Mouse (Mus musculus) gonadal fat pad, adult 2 months (tissue): ENCODE data around the gene Klhdc7a. TPM values are rescaled to one million over a fixed set of nuclear protein-coding genes. Genes with fewer than 3 reads are reported as not detected.

Experiments
- DNase-seq: peaks from one replicate; pipeline ENCODE4 v3.0.0-alpha.2; 2012; ENCODE audit warnings: low read depth
- polyA plus RNA-seq: library from polyadenylated mRNA; depleted of rRNA; stranded (reverse); fragments of >200 nt; gene quantifications from 2 replicates; pipeline ENCODE4 v1.2.3, GENCODE M21; 2012; rRNA removed

Klhdc7a gene
- polyA plus RNA-seq, 1 experiment: 41.7 TPM

DNA sequence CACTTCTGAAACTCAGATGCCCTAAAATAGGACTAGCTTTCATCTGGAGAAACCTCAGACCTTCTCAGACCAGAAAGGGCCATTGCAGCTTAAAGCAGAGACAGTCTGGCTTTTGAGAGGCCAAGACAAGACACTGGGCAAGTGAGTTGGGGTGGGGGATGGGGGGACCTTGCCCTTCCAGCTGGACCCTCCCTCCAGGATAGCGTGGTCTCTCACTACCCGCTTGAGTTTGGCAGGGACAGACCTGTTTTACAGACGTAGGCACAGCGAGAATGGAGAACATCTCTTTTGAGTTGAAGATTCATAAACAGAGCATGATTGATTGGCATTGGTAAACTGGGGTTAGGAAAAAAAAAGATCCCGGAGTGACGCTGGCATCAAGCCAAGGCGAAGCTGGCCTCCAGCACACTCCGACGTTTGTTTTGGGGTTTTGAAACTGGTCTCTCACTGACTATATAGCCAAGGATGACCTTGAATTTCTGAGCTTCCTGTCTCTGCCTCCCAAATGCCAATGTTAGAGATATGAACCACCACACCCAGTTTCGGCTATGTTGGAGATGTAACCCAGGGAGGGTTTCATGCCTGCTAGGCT is 7.0 kb downstream of the Klhdc7a start:
- no peak for DNase-seq

DNA sequence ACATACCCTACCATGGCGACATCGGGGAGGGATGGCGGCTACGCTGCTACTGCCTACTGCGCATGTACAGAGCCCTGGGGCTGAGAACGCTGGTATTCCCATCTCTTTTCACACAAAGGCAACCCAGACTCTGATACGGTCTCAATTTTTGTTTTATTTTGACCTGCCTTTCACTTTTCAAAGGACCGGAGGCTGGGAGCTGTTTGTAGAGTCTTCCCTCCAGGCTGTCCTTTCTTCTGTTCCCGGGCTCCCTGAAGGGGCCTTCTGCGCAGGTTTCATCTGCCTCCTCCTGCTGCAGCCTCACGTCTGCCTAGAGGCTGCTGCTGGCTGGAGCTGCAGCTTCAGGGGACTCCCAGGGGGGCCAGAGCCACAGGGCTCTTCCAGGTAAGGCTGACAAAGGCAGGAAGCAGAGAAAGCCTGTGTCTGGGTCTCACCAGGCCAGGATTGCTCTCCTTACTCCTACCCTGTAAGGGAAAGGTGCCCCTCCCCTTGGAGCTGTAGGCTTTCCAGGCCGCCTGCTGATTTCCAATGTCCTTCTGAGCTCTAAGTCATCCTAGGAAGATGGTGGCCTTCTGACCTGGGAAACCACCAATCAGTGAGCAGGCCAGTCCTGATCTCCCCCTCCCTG is 7.6 kb downstream of the Klhdc7a start:
- no peak for DNase-seq

- no peak for DNase-seq
Measured at GRCm38 (mm10) chr4:139959188-139959587, 8.6 kb downstream of the Klhdc7a start.

GRCm38 (mm10) chr4:139950876-139951485 is 16.8 kb downstream of the Klhdc7a start:
- no peak for DNase-seq

DNA sequence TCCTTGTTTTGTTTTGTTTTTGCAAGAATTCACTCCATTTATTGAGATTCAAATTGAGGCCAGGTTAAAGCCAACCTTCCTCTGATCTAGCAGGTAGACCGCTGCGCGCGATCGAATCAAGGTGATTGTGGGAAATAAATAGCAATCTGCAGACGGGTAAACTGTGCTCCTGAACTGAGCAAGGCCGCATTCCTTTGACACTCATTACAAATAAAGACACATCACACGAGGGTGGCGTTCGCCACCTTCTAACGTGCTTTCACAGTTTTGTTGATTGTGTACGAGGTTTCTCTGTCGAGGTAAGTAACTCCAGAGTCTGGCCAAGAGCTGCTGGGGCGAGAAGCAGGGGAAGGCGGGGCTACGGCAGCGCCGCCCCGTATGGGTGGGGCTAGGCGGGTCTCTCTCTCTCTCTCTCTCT is 17.4 kb downstream of the Klhdc7a start:
- no peak for DNase-seq

GRCm38 (mm10) chr4:139948591-139948990 is 19.2 kb downstream of the Klhdc7a start:
- no peak for DNase-seq

DNA sequence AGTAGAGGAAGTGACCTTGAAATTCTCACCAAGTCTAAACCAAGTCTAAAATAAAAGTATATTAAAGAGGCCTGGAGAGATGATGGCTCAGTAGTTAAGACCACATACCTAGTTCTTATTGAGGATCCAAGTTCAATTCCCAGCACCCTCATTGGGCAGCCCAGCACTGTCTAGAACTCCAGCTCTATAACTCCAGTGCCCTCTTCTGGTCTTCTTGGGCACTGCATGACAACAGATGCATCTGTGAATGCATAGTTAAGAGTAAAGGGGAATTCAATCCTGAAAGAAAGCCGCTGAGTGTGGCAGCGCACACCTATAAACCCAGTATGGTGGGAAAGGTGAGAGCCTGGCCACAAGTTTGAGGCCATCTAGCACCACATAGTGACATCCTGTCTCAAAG is 20.5 kb downstream of the Klhdc7a start:
- no peak for DNase-seq

DNA sequence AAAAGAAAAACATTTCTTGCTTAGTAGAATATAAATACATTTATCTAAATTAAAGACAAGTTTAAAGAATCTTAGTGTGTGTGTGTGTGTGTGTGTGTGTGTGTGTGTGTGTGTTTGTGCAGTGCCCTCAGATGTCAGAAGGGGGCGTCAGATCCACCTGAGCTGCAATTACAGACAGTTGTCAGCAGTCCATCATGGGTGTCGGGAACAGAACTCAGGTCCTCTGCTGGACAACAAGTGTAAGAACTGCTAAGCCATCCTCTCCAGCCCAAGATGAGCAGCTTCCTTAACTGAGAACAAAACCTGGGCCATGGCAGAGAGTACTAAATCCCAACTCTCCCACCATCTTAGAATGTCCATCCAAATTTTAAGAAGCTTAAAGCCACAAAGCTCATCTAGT is 26.0 kb downstream of the Klhdc7a start:
- no peak for DNase-seq

- DNase-seq: no peak
Measured at GRCm38 (mm10) chr4:139935557-139935956, 32.3 kb downstream of the Klhdc7a start.

DNA sequence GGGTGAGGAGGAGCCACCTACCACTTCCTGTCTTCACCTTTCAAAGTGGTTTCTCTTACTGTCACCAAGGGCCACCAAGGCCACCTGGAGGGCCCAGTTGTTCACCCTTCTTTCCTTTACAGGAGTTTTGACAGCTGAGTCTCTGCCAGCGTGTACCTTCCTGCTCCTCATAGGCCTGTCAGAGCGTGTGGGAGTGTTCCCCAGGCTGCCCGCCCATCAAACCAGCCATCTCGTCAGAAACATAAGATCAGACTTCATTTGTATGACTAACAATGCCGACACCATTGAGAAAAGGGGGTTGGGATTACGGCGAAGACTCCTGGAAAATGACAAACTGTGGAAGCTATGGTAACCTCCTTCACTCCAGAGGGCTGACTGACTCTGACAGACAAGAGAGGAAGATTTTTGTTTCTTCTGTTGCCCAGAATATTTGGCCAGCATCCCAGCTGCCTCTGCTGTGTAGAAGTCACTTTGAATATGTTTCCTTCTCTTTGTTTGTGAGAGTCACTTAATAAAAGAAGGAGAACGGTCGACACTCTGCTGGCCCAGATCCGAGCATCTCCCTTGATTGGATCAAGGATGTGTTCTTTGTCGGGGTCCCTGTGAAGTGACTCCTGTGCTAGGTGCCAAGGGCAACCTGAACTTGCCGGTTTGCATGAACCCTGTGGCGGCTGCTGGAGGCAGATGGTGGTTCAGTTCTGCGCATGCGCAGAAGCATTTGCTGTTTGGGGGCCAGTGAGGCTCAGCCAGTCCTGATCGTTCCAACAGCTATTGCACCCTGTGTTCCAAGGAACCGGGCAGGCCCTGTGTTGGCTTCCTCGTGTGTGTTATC is 34.6 kb downstream of the Klhdc7a start:
- no peak for DNase-seq

DNA sequence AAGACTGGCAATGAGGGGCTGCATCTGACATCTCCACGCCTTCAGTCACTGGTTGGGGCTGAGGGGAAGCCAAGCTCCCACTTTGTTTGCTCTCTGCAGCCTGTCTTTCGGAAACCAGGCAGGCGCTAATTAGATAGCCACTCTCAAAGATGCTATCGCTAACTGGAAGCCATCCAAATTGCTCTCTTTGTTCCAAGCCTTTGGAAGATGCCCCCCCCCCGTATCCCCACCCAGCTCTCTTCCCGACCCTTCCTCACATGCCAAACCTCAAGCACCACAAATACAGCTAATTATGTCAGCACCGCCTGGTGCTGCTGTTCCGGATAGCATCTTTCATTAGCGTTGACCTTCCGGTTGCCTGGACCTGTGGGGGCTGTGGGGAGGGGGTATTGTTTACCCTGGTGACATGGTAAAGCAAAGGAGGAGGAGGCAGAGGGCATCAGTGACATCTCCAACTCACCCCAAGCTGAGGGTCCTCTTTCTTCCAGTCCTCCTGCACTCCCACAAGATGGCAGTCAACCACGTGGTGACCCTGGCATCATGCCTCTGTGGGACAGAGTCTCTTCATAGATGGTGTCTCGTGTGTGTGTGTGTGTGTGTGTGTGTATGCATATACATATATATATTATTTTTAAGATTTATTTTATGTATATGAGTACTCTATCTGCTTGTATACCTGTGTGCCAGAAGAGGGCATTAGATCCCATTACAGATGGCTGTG is 35.9 kb downstream of the Klhdc7a start:
- no peak for DNase-seq

- DNase-seq: no peak
Measured at GRCm38 (mm10) chr4:139930885-139931284, 36.9 kb downstream of the Klhdc7a start.

DNA sequence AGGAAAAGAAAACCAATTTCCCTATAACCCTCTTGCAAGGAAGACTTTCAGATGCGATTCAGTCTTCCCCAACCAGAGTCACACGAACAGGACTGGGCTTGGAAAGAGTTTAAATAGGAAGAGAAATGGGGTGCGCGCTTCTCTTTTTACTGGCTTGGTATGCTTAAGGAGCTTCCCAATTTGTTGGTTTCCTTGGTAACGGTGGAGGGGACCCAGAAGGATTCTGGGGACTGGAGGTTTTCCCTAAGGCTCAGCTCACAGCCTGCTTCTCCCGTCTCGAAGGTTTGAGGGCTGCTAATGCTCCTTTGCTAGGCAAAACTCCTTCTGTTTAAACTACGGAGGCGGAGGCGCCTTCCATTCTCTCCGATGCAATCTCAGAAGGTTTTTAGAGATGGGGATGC is 41.7 kb downstream of the Klhdc7a start:
- DNase-seq: no peak

DNA sequence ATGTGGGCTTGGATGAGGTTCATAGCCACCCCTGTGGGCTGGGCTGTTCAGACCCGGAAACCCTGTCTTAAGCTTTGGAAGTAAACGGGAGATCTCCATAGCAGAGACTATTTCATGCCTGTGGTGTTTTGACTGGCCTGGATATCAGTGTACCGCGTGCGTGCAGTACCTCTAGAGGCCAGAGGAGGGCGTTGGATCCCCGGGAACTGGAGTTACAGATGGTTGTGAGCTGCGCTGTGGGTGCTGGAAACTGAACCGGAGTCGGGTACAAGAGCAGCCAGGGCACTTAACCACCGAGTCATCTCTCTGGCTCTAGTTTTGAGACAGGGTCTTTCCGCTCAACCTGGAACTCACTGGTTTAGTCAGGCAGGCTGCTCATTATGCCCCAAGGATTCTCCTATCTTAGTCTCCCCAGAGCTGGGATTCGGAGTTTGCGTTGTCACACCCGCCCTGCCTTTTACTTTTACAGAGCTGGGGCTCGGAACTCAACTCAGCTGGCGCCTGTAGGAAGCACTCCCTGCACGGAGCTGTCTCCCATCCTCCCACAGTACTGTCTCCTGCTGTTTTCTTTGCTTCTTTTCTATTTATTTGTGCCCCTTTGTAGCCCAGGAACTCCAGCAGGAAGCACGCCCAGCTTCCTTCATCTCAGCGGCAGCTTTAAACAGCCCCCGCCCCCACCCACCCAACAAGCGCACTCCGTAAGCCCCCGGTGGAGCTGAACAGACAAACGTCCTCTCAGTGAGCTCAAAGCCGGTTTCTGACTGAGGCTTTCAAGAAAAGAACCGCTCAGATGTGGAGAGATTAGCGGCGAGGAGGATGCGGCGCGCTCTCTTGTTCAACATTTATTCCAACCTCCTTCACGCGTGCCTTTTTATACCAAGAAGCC is 42.3 kb downstream of the Klhdc7a start:
- no peak for DNase-seq

DNA sequence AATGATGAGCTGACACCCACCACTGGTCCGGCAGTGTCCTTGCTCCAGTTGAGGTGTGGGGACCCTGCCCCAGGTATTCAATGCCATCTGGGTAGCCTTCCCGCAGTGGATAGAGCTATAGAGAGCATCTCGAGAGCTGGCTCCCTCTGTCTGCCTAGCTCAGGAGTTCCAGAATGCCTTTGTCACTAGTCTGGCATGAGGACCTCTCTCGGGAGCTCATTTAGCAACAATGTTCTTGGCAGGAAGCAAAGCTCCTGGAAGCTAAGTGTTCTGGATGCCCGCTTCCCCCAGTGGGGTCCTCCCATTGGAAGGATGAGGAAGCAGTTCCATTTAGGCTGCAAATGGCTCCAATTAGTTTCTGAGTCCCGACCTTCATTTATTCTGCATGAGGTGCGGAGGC is 51.1 kb downstream of the Klhdc7a start:
- no peak for DNase-seq

Other genes starting within 250 kb of the Klhdc7a start
- not detected in 2 replicates for gene Pax7, start 134.5 kb downstream of the Klhdc7a start, polyA plus RNA-seq